Mouse (Mus musculus): ENCODE data around the gene B3galnt1. TPM values are rescaled to one million over a fixed set of nuclear protein-coding genes. Genes with fewer than 3 reads are reported as not detected.
A peak's percentile ranks its signal among the peaks of the same experiment; 100 is the strongest.

B3galnt1 gene
- polyA plus RNA-seq, 1 experiment from 2014 or later = 84.1 TPM

DNA sequence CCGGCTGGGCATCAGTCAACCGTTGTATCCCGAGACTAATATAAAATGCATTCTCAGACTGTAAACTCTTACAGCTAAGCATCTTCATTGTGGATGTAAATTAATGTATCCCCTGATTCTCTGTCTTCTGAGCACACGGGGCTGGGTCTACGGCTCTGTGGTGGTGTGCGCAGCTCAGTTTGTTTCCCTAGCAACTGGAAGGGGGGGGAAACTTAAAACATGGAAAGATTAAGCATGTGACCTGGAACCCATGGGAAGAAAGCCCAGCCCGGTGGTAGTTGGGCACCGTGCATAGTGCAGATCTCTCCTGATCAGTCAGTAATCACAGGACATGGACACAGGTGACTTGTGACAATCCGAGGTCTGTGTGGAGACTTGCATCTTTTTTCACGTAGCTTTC, 63.3 kb downstream of the B3galnt1 start:
- H3K36me3 ChIP-seq = no peaks in the 10 kb centered on the region
- no peaks in the 10 kb centered on the region for H3K9me3 ChIP-seq
- 0 out of 2 replicates have a peak overlapping the region, but pooled peaks have one; percentile 20 for H3K27ac ChIP-seq (replicated peaks)
- H3K27me3 ChIP-seq = no peaks in the 10 kb centered on the region
- ATAC-seq (replicated peaks) = peak; percentile 61
- H3K9ac ChIP-seq (replicated peaks) = no peak overlapping the region
- no peak overlapping the region for H3K4me2 ChIP-seq (replicated peaks)
- 52% methylated on average over 10 of the region's 10 CpGs for WGBS
- H3K4me1 ChIP-seq = peaks cover 38% of the 10 kb centered on the region
- H3K4me3 ChIP-seq = no peak overlapping the region

DNA sequence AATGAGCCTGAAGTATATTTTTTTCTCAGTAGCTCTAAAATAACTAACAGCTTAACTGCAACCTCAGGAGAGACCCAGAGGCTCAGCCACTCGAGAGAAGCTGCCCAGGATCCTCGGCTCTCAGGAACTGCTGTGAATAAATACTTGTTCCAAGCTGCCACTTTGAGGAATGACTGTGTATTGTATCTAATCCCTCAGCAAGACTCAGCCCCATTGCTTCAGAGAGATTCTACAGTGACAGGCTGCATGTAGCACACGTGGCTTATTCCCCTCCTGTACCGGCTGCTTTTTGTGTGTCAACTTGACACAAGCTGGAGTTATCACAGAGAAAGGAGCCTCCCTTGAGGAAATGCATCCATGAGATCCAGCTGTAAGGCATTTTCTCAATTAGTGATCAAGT, 66.1 kb downstream of the B3galnt1 start:
- Histone ChIP-seq H3K27me3 (no peaks in the 10 kb centered on the region), H3K36me3 (no peaks in the 10 kb centered on the region), H3K4me1 (peaks cover 27% of the 10 kb centered on the region), H3K9me3 (no peaks in the 10 kb centered on the region), H3K27ac (replicated peaks) (no peak overlapping the region), H3K4me2 (replicated peaks) (no peak overlapping the region), H3K4me3 (no peak overlapping the region), H3K9ac (replicated peaks) (no peak overlapping the region)
- ATAC-seq (replicated peaks) = no peak
- 69% methylated on average over 4 of the region's 4 CpGs for WGBS

DNA sequence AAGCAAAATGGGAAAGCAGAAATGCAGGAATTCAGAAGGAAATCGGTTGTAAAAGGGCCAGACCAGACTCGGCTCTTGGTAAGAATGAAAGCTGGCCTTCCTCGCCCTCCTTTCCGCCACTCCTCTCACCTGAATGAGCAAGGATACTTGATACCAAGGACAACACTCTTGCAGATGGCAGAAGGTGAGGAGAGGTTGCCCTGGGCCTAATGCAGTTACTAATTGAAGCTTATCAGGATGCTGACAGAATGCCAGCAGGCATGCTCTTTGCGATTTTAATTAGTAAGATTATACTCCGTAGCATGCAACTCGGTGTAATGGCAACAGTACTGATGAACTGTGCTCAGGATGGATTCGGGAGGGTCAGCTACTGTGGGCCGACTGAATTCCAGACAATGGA, 67.2 kb downstream of the B3galnt1 start:
- WGBS = 45% methylated on average over 9 of the region's 9 CpGs
- no peak for ATAC-seq (replicated peaks)
- no peak overlapping the region for H3K9ac ChIP-seq (replicated peaks)
- no peaks in the 10 kb centered on the region for H3K36me3 ChIP-seq
- H3K27me3 ChIP-seq = no peaks in the 10 kb centered on the region
- no peaks in the 10 kb centered on the region for H3K9me3 ChIP-seq
- no peak overlapping the region for H3K4me2 ChIP-seq (replicated peaks)
- H3K4me3 ChIP-seq = no peak overlapping the region
- no peak overlapping the region for H3K27ac ChIP-seq (replicated peaks)
- H3K4me1 ChIP-seq = peaks cover 22% of the 10 kb centered on the region

DNA sequence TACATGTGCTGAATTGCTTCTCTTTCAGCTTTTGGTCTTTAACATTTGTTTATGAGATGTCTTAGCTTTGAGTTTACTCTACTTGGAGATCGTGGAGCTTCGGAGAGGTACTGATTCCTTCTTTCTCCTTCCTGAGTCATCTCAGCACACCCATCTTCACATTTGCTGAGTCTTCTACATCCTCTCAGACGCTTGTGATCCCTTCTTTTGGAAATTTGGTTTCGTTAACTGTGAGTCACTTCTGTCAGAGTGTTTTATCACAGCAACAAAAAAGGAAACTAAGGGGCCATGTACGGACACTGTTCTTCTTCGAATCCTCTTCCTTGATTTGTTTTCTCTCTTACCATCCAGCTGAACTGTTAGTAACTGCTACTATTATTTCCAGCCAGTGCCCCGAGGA, 69.2 kb downstream of the B3galnt1 start:
- Histone ChIP-seq H3K4me2 (replicated peaks) (no peak overlapping the region), H3K9me3 (no peaks in the 10 kb centered on the region), H3K4me1 (peaks cover 13% of the 10 kb centered on the region), H3K27ac (replicated peaks) (no peak overlapping the region), H3K9ac (replicated peaks) (no peak overlapping the region), H3K27me3 (no peaks in the 10 kb centered on the region), H3K36me3 (no peaks in the 10 kb centered on the region), H3K4me3 (no peak overlapping the region)
- ATAC-seq (replicated peaks) = no peak
- 83% methylated on average over 7 of the region's 7 CpGs for WGBS

DNA sequence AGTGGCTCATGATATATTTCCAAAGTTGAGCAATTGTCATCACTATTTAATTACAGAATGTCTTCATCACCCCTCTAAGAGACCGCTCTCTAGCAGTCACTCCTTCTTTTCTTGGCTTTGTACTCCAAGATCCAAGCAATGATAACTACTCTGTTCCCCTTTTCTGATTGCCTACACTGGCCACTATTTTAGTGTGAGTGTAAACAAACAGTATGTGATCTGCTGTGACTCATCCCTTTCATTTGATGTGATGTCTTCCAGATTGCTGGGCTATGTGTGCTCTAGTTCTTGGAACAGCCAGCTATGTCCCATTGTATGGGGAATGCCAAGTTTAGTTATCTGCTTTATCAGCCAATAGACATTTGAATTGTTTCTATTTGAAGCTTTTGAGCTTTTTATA, 71.4 kb downstream of the B3galnt1 start:
- Histone ChIP-seq H3K9ac (replicated peaks) (no peak overlapping the region), H3K27ac (replicated peaks) (no peak overlapping the region), H3K4me1 (peaks cover 13% of the 10 kb centered on the region), H3K9me3 (no peaks in the 10 kb centered on the region), H3K27me3 (no peaks in the 10 kb centered on the region), H3K4me2 (replicated peaks) (no peak overlapping the region), H3K36me3 (no peaks in the 10 kb centered on the region), H3K4me3 (no peak overlapping the region)
- ATAC-seq (replicated peaks) = no peak
- 91% methylated on average over 1 of the region's 1 CpGs for WGBS

DNA sequence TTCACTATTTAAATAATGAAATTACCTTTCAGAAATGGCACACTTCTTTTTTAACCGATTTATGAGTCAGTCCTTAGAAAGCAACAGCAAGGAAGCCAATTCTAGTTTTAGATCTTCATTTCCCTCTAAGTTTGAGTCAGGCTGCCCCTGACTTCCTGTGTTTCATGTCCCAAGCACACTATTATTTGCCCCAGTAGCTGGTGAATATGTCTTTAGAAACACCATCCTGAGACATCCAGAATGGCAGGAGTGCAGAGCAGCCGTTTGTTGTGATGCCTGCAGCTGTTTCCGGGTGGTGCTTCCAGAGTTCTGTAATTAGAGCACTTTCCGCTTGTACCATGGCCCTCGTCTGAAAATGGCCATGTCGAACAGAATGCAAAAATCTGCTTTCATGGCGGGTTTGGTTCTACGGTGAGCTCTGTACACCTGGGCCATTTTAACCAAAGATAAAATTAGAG, 73.7 kb downstream of the B3galnt1 start:
- Histone ChIP-seq H3K27ac (replicated peaks) (no peak overlapping the region), H3K9me3 (no peaks in the 10 kb centered on the region), H3K4me1 (peaks cover 11% of the 10 kb centered on the region), H3K9ac (replicated peaks) (no peak overlapping the region), H3K4me2 (replicated peaks) (no peak overlapping the region), H3K27me3 (no peaks in the 10 kb centered on the region), H3K36me3 (no peaks in the 10 kb centered on the region), H3K4me3 (no peak overlapping the region)
- ATAC-seq (replicated peaks) = no peak
- WGBS = 61% methylated on average over 8 of the region's 8 CpGs

DNA sequence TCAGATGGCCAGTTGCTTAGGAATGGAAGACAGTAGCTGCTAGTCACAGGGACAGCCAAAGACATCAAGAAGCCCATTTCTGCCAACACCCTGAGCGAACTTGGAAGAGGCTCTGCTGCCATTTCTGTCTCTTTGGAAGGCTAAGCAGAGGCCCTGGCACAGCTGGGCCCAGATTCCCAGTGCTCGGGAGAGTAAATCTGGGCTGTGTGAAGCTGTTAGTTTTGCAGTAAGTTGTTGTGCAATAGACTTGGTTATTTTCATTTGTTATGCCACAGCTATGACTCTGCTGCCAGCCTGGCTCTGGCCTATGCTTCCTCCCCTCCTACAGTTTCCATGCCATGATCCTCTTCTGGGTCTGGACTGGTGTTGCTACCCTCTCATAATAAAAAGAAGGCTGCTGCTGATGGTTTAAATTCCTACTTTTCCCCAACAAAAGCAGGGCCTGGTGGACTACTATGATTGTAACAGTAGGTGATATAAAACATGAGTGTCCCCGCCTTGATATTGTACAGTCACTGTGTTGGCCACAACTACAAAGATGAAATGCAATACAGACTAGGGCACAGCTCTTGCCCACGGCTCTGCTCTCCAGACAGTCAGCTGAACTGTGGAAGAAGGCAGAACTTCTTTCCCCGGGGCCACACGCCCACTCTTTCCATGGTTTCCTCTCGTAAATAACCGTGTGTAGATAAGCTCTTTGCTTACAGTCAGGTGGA, 74.2 kb downstream of the B3galnt1 start:
- H3K9me3 ChIP-seq = no peaks in the 10 kb centered on the region
- no peak overlapping the region for H3K4me2 ChIP-seq (replicated peaks)
- WGBS = 87% methylated on average over 8 of the region's 8 CpGs
- no peaks in the 10 kb centered on the region for H3K27me3 ChIP-seq
- H3K4me1 ChIP-seq = peaks cover 16% of the 10 kb centered on the region
- H3K4me3 ChIP-seq = no peak overlapping the region
- H3K9ac ChIP-seq (replicated peaks) = no peak overlapping the region
- H3K27ac ChIP-seq (replicated peaks) = no peak overlapping the region
- H3K36me3 ChIP-seq = no peaks in the 10 kb centered on the region
- no peak for ATAC-seq (replicated peaks)

Other genes starting within 250 kb of the B3galnt1 start
- 111 TPM in 2 replicates for gene Nmd3, start 123.0 kb upstream of the B3galnt1 start, polyA plus RNA-seq (2015; fragmentation: Nextera tagmentation; extraction: Ambion mirVana)

Measured in forebrain, embryonic 15.5 days (tissue).